Mouse (Mus musculus) mouse trophoblast stem cell (cell line): ENCODE measurements at regions not wholly inside any gene's neighbourhood (a gene's known extent, or its start where the extent isn't known, plus 50 kb on each side); places are given as distances from the start of the nearest gene placed in this dataset.

Experiments used
- in situ Hi-C, 2 experiments: fragments of 300-500 bp; cut with MseI, MboI; formaldehyde crosslinking; loops; 2 replicates in 1 of 2; 3 replicates in 1 of 2; pipeline ENCODE4 v1.15.1; 2025

DNA sequence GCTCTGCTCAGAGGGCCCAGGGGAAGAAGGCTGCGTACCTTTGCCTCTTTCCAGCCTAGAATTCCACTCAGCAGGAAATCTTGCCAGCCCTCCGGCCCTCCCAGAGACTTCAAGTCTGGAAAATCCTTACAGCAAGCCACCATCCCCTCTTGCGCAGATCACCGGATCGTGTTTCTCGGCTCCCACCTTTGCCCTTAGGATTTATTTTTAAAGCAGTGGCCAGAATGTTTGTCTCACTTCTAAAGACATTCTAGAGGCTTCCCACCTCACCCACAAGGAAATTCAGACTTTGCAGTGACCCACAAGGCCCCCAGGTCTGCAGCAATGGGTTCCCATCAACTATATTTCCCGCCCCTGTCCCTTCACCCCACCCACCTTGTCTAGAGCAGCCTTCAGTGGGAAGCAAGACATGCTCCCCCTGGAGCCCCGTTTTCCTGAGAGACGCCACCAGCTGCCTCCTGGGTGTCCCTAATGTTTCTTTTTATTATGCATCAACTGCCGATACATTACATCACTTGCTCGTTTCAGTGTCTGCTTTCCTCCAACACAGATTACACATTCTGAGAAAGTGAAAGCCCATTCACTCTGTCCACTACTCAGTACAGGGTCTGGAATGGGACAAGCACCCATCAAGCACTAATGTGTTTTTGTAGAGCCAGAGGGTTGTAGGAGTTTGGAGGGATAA is 65.0 kb upstream of the Klf3 start:
- in situ Hi-C loops, result no loop called here

DNA sequence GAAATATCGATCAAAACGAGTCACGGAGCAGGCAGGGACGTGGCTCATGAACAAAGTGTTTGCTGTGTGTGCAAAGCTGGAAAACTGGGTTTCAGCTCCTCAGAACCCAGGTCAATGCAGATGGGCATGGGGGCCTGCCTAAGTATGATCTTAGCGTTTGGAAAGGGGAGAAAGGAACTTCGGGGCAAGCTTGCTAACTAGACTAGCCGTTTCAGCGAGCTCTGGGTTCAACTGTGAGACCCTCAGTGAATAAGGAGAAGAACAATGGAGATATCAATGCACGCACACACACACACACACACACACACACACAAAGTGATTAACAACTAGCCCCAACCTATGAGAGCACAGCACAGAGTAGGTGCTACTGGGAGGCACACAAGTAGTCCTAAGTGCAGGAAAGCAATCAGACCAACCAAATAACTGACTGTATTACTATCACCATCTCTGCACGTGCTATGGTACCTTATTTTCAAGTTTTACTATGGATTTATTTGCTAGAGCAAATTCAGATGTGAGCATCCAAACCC is 64.3 kb upstream of the Klf3 start:
- in situ Hi-C loops, result no loop called here

DNA sequence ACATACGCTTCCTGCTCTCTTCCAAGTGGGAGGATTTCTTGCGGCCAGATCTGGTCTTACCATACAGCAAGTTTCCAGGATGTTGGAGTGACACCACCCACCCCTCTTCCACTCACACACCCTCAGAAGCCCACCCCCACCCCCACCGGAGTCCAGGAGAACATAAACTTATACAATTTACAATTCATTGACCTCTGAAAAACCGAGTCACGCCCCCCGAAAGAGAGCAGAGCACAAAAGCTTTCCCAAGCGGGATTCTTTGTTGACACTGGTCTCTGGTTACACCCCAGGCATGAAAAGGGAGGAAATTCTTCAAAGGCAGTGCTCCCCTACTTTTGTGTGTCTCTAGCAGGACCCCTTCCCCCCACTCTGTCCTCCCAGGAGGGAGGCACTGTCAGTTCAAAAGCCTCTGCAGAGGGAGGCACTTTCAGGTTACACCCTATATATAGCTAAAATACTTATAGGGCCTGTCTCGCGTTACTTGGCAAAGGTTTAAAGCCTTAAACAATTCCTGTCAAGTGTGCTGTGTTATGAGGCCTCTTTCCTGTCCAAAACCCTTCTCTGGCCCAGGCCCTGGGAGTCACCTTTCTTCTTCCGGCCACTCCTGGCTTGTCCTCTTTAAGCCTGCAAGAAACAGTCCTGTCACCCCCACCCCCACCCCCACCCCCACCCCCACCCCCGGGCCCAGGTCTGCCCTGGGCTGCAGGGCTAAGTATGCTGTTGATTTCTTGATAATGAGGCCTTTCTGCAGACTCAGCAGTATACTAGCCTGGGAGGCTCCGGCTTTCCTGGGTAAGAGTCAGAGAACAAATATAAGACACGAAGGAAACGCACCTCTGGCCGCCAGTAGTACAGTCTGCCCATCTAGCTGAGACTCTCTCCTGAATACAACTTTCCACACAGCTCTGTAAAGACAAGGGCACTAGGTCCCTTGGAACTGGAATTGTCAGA is 63.6 kb upstream of the Klf3 start:
- in situ Hi-C loops, result no loop called here

DNA sequence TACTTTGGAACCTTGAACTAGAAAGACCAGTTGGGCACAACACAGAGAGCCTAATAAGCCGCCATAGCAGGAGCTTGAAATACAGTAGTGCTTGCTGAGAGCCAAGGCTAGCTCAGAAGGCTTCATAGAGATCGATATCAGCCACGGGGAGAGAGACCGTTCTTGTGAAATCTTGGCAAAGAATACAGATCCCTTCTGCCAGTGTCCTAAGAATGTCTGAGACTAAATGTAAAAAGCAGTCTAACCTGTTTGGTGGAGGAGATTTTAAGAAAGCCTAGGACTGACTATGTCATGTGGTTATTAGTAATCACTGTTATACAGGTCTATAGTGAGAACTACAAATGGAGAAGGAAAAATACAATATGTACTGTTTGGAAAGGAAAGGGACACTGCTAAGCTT is 59.1 kb upstream of the Klf3 start:
- in situ Hi-C loops, result no loop called here

DNA sequence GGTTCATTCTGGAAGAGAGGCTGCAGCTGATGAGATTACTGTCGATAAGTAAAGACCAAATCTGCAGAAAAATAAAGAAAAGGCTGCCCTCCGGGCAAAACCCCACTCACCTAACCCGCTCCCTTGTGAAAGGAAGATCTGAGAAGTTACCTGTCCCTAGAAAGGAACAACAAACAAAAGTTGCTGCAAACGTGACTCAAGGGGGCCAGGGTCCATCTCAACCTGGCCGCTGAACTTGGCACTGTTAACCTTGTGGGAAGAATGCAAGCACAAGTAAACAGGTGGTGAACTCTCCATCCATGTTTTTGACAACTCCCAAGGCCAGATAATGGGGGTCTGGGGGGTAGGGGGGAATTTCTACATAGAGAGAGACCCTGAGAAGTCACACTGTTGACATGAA is 58.7 kb upstream of the Klf3 start:
- in situ Hi-C loops, result no loop called here

DNA sequence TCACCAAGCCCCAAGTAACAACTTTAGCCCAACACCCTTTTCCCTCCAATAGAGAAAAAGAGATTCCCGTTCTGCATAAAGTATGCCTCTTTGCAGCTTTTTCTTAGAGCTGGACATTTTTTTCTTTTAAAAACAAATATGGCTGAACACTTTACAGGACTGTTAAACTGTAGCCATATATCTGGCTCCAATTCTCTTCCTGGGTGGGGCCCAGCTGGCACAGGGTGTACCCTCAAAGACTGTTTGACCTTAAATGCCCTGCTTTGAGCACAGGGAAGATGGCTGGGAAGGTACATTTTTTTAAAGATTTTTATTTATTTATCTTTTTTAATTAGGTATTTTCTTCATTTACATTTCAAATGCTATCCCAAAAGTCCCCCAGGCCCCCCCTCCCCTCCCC is 55.7 kb upstream of the Klf3 start:
- in situ Hi-C loops, result no loop called here

DNA sequence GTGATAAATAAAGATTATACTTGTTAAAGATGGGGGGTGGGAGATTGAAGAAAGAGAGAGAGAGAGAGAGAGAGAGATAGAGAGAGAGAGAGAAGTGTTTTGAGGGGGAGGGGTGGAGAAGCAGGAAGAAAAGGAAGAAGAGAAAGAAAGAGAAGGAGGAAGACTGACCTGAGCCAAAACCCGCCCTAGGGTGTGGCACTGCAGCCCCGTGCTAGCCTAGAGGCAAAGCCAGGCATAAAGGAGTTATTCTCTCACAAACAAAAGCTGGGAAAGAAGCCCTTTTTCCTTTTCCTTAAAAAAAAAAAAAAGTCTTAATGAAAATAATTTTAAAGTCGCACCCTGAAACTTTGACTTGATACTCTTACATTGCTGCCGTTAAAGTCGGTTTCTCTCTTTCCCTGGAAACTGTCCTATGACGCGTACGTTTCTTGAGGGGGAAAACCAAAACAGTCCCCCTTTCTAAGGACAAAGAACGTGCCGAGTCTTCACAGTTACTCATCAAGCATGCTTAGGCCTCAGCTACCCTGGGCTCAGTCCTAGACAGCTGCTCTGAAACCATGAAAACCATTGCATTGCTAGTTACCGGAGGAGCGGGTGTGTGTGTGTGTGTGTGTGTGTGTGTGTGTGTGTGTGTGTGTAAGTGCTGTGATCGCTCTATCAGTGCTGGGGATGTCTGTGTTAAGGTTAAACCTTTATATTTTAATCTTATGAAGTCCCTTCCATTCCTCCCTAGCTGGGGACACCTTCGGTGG is 53.6 kb upstream of the Klf3 start:
- in situ Hi-C loops, result no loop called here

DNA sequence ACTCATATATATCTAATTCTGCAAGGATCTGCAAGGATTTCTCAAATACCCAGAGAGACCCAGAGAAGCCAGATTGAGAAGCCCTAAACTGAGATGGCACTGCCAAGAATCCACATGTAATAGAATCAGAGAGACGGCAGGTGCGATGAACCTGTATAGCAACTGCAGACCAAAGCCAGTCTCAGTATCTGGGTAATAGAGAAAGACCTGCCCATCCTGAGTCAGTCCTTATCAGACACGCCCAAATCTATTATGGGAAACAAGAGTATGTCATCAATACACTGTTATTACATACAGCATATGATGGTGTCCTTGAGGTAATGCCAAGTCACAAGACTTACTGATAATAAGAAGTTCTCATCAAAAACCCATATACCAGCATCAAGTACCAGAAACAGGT is 52.8 kb upstream of the Klf3 start:
- in situ Hi-C loops, result no loop called here

DNA sequence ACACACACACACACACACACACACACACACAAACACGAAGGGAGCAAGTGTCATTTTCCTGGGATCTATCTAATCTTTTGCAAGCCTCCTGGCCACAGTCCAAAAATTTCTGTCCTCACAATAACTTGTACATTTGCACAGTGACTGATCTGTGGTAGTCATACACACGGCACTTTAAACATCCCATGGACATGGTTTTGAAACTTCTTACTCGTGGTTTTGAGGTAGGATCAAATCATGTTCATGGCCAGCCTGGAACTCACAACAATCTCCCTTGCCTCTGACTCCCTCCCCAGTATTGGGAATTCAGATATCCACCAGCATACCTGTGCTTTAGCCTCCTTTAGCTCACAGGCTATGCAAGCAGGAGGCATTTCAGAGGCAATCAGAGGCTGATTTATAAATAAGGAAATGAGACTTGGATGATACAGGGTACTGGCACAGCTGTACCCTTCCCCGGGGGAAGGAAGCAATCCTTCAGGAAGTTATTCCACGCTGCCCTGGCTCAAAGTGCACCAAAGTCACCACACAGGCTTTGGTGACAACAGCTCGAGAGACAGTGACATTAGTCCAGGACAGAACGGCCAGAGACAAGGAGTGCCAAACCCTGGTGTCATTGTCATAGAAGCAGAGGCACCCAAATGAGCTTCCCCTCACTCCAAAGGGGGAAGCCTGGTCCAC is 52.1 kb upstream of the Klf3 start:
- in situ Hi-C loops, result no loop called here

DNA sequence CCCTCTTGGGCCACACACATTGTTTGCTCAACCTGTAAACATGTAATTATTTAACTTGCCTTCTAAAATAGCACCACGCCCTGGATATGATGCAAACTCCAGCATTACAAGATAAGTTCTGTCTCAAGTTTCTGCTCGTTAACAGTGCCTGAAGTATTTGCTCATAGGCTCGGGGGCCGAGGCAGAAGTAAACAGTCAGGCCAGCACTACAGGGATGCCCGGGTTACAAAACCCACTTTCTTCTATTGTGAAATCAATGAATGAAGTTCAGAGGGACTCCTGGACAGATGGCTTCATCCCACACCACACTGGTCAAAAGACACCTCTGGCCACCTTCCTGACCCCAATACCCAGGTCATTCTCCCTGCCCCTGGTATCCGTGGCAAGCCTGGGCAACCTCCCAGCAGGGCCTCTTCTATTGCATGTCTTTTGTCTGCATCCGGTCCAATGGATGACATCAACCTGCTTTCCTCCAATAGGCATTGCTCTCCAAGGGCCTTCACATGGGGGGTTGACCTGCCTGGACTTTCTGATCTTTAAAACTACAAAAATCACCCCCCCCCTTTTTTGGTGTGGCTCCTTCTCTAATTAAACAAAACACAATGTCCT is 49.9 kb upstream of the Klf3 start:
- in situ Hi-C loops, result no loop called here
